Mouse (Mus musculus) brain, embryonic 14.5 days (tissue): ENCODE measurements around the gene Vmn1r29.

Experiments
- CTCF ChIP-seq: fragments of 200-500 bp; IDR thresholded peaks from 2 replicates; pipeline ENCODE4 v1.5.1; 2012; ENCODE audit warnings: inconsistent platforms, mild to moderate bottlenecking, moderate library complexity, borderline replicate concordance; ENCODE audit not compliant: insufficient read depth, insufficient read length; ENCODE audit errors: extremely low read depth
- POLR2A ChIP-seq: fragments of 200-500 bp; IDR thresholded peaks from 2 replicates; pipeline ENCODE4 v1.6.1; 2012; ENCODE audit warnings: mild to moderate bottlenecking, inconsistent platforms, borderline replicate concordance; ENCODE audit not compliant: poor library complexity, insufficient read depth, insufficient read length, severe bottlenecking; ENCODE audit errors: extremely low read depth

DNA sequence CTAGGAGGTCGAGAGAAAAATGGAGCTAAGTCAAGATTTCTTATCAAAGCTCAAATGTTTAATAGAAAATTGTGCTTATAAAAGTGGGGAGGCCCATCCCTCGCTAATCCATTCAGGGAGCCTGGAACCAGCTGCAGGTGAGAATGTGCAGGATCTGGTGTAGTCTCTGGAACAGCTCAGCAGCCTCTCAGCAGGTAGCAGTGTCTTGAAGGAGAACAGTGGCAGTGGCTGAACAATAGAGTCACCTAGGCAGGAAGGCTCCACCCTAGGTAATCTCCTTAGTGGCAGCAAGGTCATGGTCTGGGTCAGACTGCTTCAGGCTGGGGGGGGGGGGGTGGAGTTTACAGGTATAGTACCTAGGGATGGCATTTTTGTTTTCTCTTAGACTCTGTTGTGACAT, 9.1 kb upstream of the Vmn1r29 start:
- TF ChIP-seq CTCF (no peak), POLR2A (no peak)
